Mouse (Mus musculus) lung, postnatal 0 days (tissue): ENCODE results near the gene Clcn2. TPM values are rescaled to one million over a fixed set of nuclear protein-coding genes. Genes with fewer than 3 reads are reported as not detected.

Experiments used
- ATAC-seq: fragments of 200-750 bp; cut with Nextera tagmentation; 2 replicates; pipeline ENCODE4 v1.8.0; 2017; ENCODE audit warnings: moderate library complexity
- DNase-seq: peaks from one replicate; pipeline ENCODE4 v3.0.0-alpha.2; 2016; ENCODE audit warnings: low spot score
- H3K27ac ChIP-seq: fragments of 300-500 bp; sonication (generic); 2 replicates; pipeline ENCODE4 v1.5.1; 2014; ENCODE audit warnings: antibody characterized with exemption, mild to moderate bottlenecking, low read length, mixed read lengths
- H3K27me3 ChIP-seq: fragments of 300-500 bp; sonication (generic); replicated peaks from 2 replicates; pipeline ENCODE4 v1.6.1; 2014; ENCODE audit warnings: low read length, mixed read lengths; ENCODE audit not compliant: insufficient read depth
- H3K36me3 ChIP-seq: fragments of 300-500 bp; sonication (generic); 2 replicates; pipeline ENCODE4 v1.6.1; 2014; ENCODE audit warnings: low read length, mixed read lengths; ENCODE audit not compliant: insufficient read depth
- H3K4me1 ChIP-seq: fragments of 300-500 bp; sonication (generic); 2 replicates; pipeline ENCODE4 v1.6.1; 2014; ENCODE audit warnings: antibody characterized with exemption, low read depth, low read length, mixed read lengths; ENCODE audit not compliant: insufficient read depth
- H3K4me2 ChIP-seq: fragments of 300-500 bp; sonication (generic); replicated peaks from 2 replicates; pipeline ENCODE4 v1.6.1; 2014; ENCODE audit warnings: low read depth, mild to moderate bottlenecking, low read length, moderate library complexity, mixed read lengths
- H3K4me3 ChIP-seq: fragments of 300-500 bp; sonication (generic); 2 replicates; pipeline ENCODE4 v1.5.1; 2014; ENCODE audit warnings: low read depth, low read length
- H3K9ac ChIP-seq: fragments of 300-500 bp; sonication (generic); replicated peaks from 2 replicates; pipeline ENCODE4 v1.6.1; 2014; ENCODE audit warnings: low read depth, mild to moderate bottlenecking
- H3K9me3 ChIP-seq: fragments of 300-500 bp; sonication (generic); 2 replicates; pipeline ENCODE4 v1.6.1; 2016; ENCODE audit warnings: low read length, mixed read lengths
- CTCF ChIP-seq: IDR thresholded peaks from 2 replicates; pipeline ENCODE4 v1.5.1; 2016; ENCODE audit warnings: antibody characterized with exemption, mild to moderate bottlenecking
- EP300 ChIP-seq: IDR thresholded peaks from 2 replicates; pipeline ENCODE4 v1.6.1; 2016; ENCODE audit warnings: antibody characterized with exemption, mild to moderate bottlenecking, control low read depth
- WGBS: fragments of 180-500 bp; shearing (Covaris S2); extraction: QIAGEN DNeasy Blood & Tissue Kit; methylation state at CpG from one replicate; pipeline ENCODE4 v1.1.7; 2014; 5-methylcytosine and 5-hydroxymethylcytosine counted together
- polyA plus RNA-seq: library from polyadenylated mRNA; unstranded; fragments of >200 nt; fragmentation: Nextera tagmentation; extraction: Ambion mirVana; gene quantifications from 2 replicates; pipeline ENCODE4 v1.2.1, GENCODE M21; 2015

The Clcn2 gene
- polyA plus RNA-seq, 1 experiment from 2014 or later: 1.8 TPM

DNA sequence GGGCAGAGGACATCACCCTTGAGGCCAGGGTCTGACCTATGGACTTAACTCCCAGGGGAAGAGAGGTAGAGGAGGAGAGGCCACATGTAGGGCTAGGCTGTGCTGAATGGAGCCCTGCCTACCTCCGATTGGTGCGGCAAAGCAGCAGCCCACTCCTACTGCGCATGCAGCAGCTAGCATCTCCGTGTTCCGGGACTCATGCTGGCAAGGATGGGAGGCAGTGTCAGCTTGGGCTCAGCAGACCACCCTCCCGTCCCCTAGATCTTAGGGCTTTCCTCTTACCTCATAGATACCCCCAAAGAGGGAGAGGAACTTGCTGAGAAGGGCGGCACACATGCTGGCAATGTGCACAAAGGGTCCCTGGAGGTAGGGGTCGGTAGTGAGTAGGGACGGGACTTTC, 5.4 kb downstream of the Clcn2 start:
- no peak overlapping the region for H3K4me2 ChIP-seq
- TF ChIP-seq CTCF (peak; percentile 6; the same call in 1 of the 2 replicates), EP300 (no peak)
- no peaks in the 10 kb centered on the region for H3K9me3 ChIP-seq
- ATAC-seq: no peak
- H3K27ac ChIP-seq: no peak overlapping the region
- H3K27me3 ChIP-seq: no peaks in the 10 kb centered on the region
- no peaks in the 10 kb centered on the region for H3K36me3 ChIP-seq
- H3K4me1 ChIP-seq: peaks cover 8% of the 10 kb centered on the region; the same call in 1 of the 2 replicates
- 84% methylated on average over 9 of the region's 9 CpGs for WGBS
- no peak overlapping the region for H3K9ac ChIP-seq
- H3K4me3 ChIP-seq: no peak overlapping the region
- no peak for DNase-seq

- no peaks in the 10 kb centered on the region for H3K9me3 ChIP-seq
- 73% methylated on average over 4 of the region's 4 CpGs for WGBS
- H3K36me3 ChIP-seq: no peaks in the 10 kb centered on the region
These were observed 6.7 kb downstream of the Clcn2 start for GRCm38 (mm10) chr16:20710810-20711209.

DNA sequence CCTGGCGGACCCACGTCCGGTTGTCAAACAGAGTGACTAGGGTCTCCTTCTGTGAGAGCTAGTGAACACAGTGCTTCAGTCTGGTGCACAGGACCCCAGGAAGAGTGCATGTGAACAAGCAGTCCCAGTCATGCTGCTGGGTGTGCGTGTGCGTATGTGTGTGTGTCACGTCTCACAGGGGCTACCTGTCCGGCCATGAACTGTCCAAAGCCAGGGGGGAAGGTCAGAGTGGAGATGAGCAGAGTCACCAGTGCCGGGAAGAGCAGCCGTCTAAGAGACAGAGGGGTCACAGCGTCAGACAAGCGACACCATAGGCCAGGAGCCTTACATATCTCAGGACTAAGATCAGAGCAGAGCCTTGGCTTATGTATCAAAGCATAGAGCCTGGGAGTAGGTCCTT, 7.2 kb downstream of the Clcn2 start:
- Histone ChIP-seq H3K9me3 (no peaks in the 10 kb centered on the region), H3K27ac (no peak overlapping the region), H3K9ac (no peak overlapping the region), H3K4me2 (no peak overlapping the region), H3K4me3 (no peak overlapping the region), H3K4me1 (0 out of 2 replicates have a peak, but pooled peaks cover 3% of the 10 kb centered on the region), H3K27me3 (no peaks in the 10 kb centered on the region), H3K36me3 (no peaks in the 10 kb centered on the region)
- WGBS: 90% methylated on average over 11 of the region's 11 CpGs
- DNase-seq (no peak), ATAC-seq (no peak)
- TF ChIP-seq EP300 (no peak), CTCF (no peak)

More at GRCm38 (mm10) chr16:20710810-20711209, 6.7 kb downstream of the Clcn2 start:
- DNase-seq (no peak), ATAC-seq (no peak)
- no peaks in the 10 kb centered on the region for H3K27me3 ChIP-seq
- TF ChIP-seq CTCF (peak; percentile 31; the same call in 1 of the 2 replicates), EP300 (no peak)
- no peak overlapping the region for H3K4me2 ChIP-seq
- H3K4me3 ChIP-seq: no peak overlapping the region
- no peak overlapping the region for H3K9ac ChIP-seq
- no peak overlapping the region for H3K27ac ChIP-seq
- H3K4me1 ChIP-seq: 0 out of 2 replicates have a peak, but pooled peaks cover 6% of the 10 kb centered on the region

DNA sequence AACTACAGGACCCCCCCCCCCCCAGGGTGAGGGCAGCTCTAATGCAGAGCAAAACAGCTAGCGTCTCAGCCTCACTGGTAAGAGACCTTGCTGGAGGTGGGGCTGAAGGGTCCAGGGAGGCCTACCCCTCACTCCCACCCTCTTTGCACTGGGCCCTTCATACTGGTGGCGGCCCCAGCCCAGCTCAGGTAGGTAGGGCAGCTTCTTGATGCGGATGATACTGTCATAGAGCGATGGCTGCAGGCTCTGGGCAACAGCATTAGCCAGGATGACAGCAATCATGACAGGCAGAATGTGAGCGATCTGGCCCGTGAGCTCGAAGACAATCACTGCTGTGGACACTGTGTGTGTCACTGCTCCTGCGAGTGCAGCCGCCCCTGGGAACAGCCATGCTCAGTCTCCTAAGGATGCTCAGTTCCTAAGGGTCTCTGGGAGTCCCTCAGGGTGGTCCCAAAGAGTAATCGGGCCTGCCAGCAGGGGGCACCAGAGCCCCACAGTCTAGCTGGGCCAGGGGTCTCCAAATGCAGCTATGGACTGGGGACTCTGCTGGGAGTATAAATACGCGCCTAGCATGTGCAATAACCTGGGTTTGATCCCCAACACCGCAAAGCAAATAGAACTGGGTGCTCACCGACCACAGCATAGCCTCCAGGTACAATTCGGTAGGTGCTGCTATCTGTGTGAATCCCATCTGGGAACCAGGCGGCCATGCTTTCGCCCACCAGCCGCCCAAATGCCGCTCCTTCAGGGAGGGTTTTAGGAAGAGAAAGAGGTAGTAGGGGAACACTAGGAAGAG, 8.4 kb downstream of the Clcn2 start:
- no peak for TF ChIP-seq EP300
- peak; percentile 71 for TF ChIP-seq CTCF
- ATAC-seq: peak; percentile 22; the same call in 1 of the 2 replicates
- WGBS: 76% methylated on average over 19 of the region's 19 CpGs
- Histone ChIP-seq H3K36me3 (no peaks in the 10 kb centered on the region), H3K4me3 (no peak overlapping the region), H3K4me1 (no peaks in the 10 kb centered on the region), H3K27ac (no peak overlapping the region), H3K9me3 (no peaks in the 10 kb centered on the region), H3K27me3 (no peaks in the 10 kb centered on the region), H3K9ac (no peak overlapping the region), H3K4me2 (no peak overlapping the region)
- no peak for DNase-seq

DNA sequence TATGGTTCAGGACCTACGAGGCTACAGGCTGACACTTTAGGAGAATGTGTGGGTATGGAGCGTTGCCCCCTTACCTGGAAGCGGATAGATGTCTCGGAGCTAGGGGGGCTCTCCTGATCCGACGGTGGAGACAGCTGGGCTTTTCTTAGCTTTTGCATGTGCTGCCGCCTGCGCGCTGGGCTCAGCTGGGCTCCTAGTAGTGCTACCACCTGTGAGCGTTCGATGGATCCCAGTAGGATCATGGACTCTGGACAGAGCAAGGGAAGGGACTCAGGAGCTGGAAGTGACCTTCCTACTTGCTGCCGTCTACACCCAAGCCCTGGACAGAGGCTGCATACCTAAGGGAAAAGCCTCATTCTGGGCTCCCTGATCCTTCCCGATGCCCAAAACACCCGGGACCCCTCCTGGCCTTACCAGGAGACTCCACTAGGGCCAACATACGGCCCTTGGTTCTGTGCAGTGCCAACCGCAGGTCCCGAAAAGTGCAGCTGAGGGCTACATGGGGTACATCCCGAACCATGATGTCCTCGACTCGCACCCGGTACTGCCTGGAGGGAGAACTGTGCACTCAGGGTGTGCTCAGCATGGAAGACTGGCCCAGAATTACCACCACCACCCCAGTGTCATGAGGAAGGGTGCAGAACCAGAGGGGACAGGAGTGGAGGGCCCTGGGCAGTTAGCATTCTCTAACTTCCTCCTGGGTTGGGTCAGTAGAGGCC, 9.2 kb downstream of the Clcn2 start:
- Histone ChIP-seq H3K9ac (no peak overlapping the region), H3K4me3 (no peak overlapping the region), H3K36me3 (no peaks in the 10 kb centered on the region), H3K4me1 (no peaks in the 10 kb centered on the region), H3K27ac (no peak overlapping the region), H3K4me2 (no peak overlapping the region), H3K9me3 (no peaks in the 10 kb centered on the region), H3K27me3 (no peaks in the 10 kb centered on the region)
- ATAC-seq: no peak
- DNase-seq: no peak
- 91% methylated on average over 21 of the region's 21 CpGs for WGBS
- no peak for TF ChIP-seq CTCF

DNA sequence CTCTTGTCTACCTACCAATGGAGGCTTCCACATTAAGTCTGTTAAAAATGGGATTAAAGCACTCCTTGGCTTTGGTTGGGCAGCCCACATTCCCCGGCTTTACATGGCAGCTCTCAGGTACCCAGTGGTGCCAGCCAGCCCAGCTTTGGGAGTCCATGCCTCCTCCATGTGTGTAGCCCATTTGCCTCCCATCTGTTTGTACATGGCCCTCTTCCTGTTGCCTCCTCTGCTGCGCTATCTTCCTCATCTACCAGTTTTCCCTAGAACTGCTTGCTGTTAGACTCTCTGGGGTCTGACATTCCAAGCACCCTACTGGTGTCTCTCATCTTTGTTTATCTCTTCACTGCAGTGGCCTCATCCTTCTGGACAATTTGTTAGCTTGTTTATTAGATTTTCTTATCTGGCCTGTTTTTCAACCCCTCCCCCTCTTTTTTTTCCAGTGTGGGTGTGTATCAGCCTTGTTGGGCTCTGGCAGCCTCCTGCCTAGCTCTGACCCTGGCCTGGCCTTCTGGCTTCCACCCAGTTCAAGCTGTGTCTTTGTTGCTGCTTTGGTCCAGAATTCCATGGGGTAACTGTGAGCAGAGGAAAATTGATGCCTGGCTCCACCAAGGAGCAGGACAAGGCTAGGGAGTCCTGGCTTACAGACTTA, 11.0 kb downstream of the Clcn2 start:
- 87% methylated on average over 2 of the region's 2 CpGs for WGBS
- DNase-seq (no peak), ATAC-seq (no peak)
- Histone ChIP-seq H3K36me3 (no peaks in the 10 kb centered on the region), H3K4me1 (no peaks in the 10 kb centered on the region), H3K9ac (no peak overlapping the region), H3K4me2 (no peak overlapping the region), H3K27me3 (no peaks in the 10 kb centered on the region), H3K9me3 (no peaks in the 10 kb centered on the region), H3K4me3 (no peak overlapping the region), H3K27ac (no peak overlapping the region)
- TF ChIP-seq CTCF (no peak), EP300 (no peak)
